Mouse (Mus musculus): ENCODE results near the gene Kcnn3. TPM values are rescaled to one million over a fixed set of nuclear protein-coding genes. Genes with fewer than 3 reads are reported as not detected.
A peak's percentile ranks its signal among the peaks of the same experiment; 100 is the strongest.

Gene Kcnn3
- polyA plus RNA-seq, 1 experiment from 2014 or later: 1.2 TPM

- Histone ChIP-seq H3K36me3 (no peaks in the 10 kb centered on the region), H3K9ac (no peak overlapping the region), H3K27me3 (peaks cover 39% of the 10 kb centered on the region), H3K4me2 (peak overlapping the region; percentile 89), H3K27ac (no peak overlapping the region), H3K4me3 (peak overlapping the region; percentile 39), H3K4me1 (peaks cover 36% of the 10 kb centered on the region), H3K9me3 (no peaks in the 10 kb centered on the region; the same call in 1 of the 2 replicates)
- no peak for ATAC-seq (ENCODE audit: borderline replicate concordance, extremely low read depth, low FRiP score, low TSS enrichment)
- WGBS: 9% methylated on average over 7 of the region's 7 CpGs
Observed at GRCm38 (mm10) chr3:89521503-89521854, 1.5 kb downstream of the Kcnn3 start.

GRCm38 (mm10) chr3:89522450-89523128 lies 2.6 kb downstream of the Kcnn3 start:
- Histone ChIP-seq H3K27me3 (peaks cover 39% of the 10 kb centered on the region), H3K4me3 (no peak overlapping the region), H3K4me1 (peaks cover 44% of the 10 kb centered on the region), H3K27ac (no peak overlapping the region), H3K36me3 (no peaks in the 10 kb centered on the region), H3K9ac (no peak overlapping the region), H3K4me2 (peak overlapping the region; percentile 89), H3K9me3 (no peaks in the 10 kb centered on the region)
- 28% methylated on average over 6 of the region's 6 CpGs for WGBS
- no peak for ATAC-seq (ENCODE audit: borderline replicate concordance, extremely low read depth, low FRiP score, low TSS enrichment)

DNA sequence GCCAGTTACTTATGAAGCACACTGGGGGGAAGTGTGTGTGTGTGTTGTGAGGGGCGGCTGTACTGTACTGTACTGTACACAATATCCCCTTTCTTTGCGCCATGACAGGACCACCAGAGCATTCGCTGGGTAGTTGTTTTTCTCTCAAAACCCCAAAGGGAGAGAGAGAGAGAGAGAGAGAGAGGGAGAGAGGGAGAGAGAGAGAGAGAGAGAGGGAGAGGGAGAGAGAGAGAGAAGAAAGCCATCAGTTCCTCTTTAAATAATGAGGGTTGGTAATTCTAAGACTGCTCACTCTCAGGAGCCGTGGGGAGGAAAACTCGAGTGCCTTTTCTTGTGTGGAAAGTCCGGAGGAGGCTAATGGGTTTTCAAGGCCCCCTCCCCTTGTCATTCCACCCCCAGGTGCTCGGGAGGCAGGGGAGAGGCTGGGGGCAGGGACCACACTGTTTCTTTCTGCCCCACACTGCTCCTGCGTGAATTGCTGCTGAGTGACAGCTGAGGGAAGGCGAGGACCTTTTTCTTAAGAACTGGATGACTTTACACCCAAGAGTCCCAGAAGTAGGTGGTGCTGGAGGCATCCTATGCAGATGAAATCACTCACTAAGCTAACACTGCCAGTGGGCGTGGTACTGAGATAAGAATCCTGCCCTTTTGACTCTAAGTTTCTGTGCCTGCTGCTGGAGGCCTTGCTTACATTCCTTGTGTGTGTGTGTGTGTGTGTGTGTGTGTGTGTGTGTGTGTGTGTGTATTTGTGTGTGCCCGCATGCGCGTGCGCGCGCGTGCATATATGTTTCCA lies 6.5 kb downstream of the Kcnn3 start:
- no peak overlapping the region for H3K27ac ChIP-seq
- peaks cover 25% of the 10 kb centered on the region for H3K4me1 ChIP-seq
- H3K9ac ChIP-seq: no peak overlapping the region
- H3K4me2 ChIP-seq: 0 out of 2 replicates have a peak overlapping the region, but pooled peaks have one; percentile 13
- H3K4me3 ChIP-seq: no peak overlapping the region
- H3K9me3 ChIP-seq: no peaks in the 10 kb centered on the region
- H3K36me3 ChIP-seq: no peaks in the 10 kb centered on the region
- ATAC-seq (ENCODE audit: borderline replicate concordance, extremely low read depth, low FRiP score, low TSS enrichment): peak; percentile 33; the same call in 1 of the 2 replicates
- peaks cover 19% of the 10 kb centered on the region; the same call in 1 of the 2 replicates for H3K27me3 ChIP-seq
- 34% methylated on average over 17 of the region's 17 CpGs for WGBS

DNA sequence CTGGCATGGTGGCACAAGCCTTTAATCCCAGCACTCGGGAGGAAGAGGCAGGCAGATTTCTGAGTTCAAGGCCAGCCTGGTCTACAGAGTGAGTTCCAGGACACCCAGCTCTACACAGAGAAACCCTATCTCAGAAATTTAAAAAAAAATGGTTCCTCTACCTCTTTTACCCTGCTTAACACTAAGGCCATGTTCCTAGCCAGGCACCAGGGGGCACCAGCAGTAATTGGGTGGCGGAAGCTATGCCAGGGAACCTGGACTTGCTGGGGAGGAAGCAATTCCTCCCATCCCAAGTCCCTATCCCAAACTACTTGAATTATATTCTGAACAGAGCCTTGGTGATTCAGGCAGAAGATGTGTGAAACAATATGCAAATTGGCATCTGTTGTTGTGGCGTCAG lies 9.8 kb downstream of the Kcnn3 start:
- Histone ChIP-seq H3K4me1 (peaks cover 18% of the 10 kb centered on the region), H3K36me3 (no peaks in the 10 kb centered on the region), H3K9ac (no peak overlapping the region), H3K4me2 (no peak overlapping the region), H3K27ac (no peak overlapping the region), H3K27me3 (no peaks in the 10 kb centered on the region), H3K9me3 (no peaks in the 10 kb centered on the region), H3K4me3 (no peak overlapping the region)
- 78% methylated on average over 3 of the region's 3 CpGs for WGBS
- ATAC-seq (ENCODE audit: borderline replicate concordance, extremely low read depth, low FRiP score, low TSS enrichment): no peak

DNA sequence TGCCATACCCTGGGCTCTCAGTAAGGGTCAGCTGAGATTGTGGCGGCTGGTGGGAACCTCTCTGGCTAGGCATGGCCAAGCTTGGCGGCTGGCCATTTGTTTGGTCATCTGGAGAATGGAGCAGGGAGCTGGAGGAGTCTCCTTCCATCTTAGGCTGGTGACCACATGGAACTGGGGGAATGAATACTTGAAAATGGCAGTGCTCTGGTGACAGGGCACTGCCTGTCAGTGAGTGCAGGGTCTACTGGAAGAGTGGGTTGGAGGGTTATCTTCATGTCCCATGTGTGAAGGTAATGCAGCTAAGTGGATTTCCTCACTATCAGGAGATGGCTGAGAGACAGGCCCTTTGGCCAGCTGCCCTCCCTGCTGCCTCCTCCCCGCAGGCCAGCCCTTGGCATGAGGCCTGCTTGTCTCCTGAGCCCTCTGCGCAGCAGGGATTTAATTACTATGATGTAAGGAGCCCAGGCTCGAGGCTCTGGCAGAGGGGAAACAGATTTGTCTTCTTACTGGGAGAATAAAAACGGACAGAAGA lies 14.7 kb downstream of the Kcnn3 start:
- Histone ChIP-seq H3K4me2 (no peak overlapping the region), H3K4me3 (no peak overlapping the region), H3K36me3 (no peaks in the 10 kb centered on the region), H3K9me3 (no peaks in the 10 kb centered on the region), H3K27ac (no peak overlapping the region), H3K27me3 (no peaks in the 10 kb centered on the region), H3K9ac (no peak overlapping the region), H3K4me1 (peaks cover 9% of the 10 kb centered on the region)
- ATAC-seq (ENCODE audit: borderline replicate concordance, extremely low read depth, low FRiP score, low TSS enrichment): peak; percentile 57; the same call in 1 of the 2 replicates
- 34% methylated on average over 6 of the region's 6 CpGs for WGBS

DNA sequence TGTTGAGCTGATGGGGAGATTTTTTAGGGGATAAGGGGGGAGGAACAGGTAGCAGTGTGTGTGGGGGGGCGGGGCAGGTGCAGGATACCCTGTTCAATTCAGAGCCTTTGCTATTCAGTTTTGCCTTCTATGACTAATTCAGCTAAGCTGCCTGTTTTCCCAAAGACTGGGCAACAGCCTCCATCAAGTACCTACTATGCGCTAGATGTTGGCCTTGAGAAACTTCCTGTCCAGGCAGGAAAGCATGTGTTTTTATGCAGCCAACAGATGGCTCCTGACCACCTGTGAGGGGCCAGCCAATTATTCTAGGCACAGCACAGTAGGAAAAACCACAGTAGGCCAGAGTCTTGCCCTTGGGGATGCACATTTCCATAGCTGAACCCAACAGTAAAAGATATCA lies 15.2 kb downstream of the Kcnn3 start:
- Histone ChIP-seq H3K9ac (no peak overlapping the region), H3K36me3 (no peaks in the 10 kb centered on the region), H3K9me3 (no peaks in the 10 kb centered on the region), H3K27ac (no peak overlapping the region), H3K4me2 (no peak overlapping the region), H3K4me1 (peaks cover 12% of the 10 kb centered on the region), H3K4me3 (no peak overlapping the region), H3K27me3 (no peaks in the 10 kb centered on the region)
- ATAC-seq (ENCODE audit: borderline replicate concordance, extremely low read depth, low FRiP score, low TSS enrichment): no peak
- WGBS: 94% methylated on average over 2 of the region's 2 CpGs

- Histone ChIP-seq H3K9me3 (no peaks in the 10 kb centered on the region), H3K27ac (no peak overlapping the region), H3K4me1 (peaks cover 14% of the 10 kb centered on the region), H3K36me3 (no peaks in the 10 kb centered on the region), H3K9ac (no peak overlapping the region), H3K27me3 (no peaks in the 10 kb centered on the region), H3K4me2 (no peak overlapping the region), H3K4me3 (no peak overlapping the region)
- WGBS: 72% methylated on average over 10 of the region's 10 CpGs
- no peak for ATAC-seq (ENCODE audit: borderline replicate concordance, extremely low read depth, low FRiP score, low TSS enrichment)
Observed at GRCm38 (mm10) chr3:89539036-89539739, 19.2 kb downstream of the Kcnn3 start.

- no peak overlapping the region for H3K4me3 ChIP-seq
- no peak overlapping the region for H3K9ac ChIP-seq
- no peaks in the 10 kb centered on the region for H3K27me3 ChIP-seq
- H3K4me2 ChIP-seq: no peak overlapping the region
- H3K36me3 ChIP-seq: no peaks in the 10 kb centered on the region
- H3K4me1 ChIP-seq: peaks cover 9% of the 10 kb centered on the region
- whole genome bisulfite sequencing: 60% methylated on average over 9 of the region's 9 CpGs
- H3K9me3 ChIP-seq: no peaks in the 10 kb centered on the region
- no peak overlapping the region for H3K27ac ChIP-seq
- ATAC-seq (ENCODE audit: borderline replicate concordance, extremely low read depth, low FRiP score, low TSS enrichment): peak; percentile 37; the same call in 1 of the 2 replicates
Observed at GRCm38 (mm10) chr3:89539740-89540370, 19.9 kb downstream of the Kcnn3 start.

- WGBS: 60% methylated on average over 6 of the region's 6 CpGs
- ATAC-seq (ENCODE audit: borderline replicate concordance, extremely low read depth, low FRiP score, low TSS enrichment): no peak
- Histone ChIP-seq H3K9me3 (no peaks in the 10 kb centered on the region), H3K27me3 (no peaks in the 10 kb centered on the region), H3K36me3 (no peaks in the 10 kb centered on the region), H3K27ac (no peak overlapping the region), H3K4me2 (no peak overlapping the region), H3K9ac (no peak overlapping the region), H3K4me1 (0 out of 2 replicates have a peak, but pooled peaks cover 5% of the 10 kb centered on the region), H3K4me3 (no peak overlapping the region)
Observed at GRCm38 (mm10) chr3:89540371-89540743, 20.4 kb downstream of the Kcnn3 start.

DNA sequence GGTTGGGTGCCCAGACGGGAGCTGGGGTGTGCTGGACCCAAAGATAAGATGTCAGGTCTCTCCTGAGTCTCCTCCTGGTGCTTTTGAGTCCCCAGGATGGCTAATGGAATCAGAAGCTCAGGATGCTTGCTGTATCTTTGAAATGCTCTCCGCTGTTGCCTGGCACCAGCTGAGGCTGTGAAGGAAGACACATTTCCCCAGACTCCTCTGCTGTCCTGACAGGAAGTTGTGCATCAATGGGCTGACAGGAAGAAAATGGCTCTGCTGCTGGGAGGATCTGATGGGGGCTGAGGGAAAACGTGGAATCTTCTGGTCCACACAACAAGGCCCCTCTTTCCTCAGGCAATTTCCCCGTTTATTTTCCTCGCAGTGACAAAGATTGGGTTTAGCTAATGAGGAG lies 27.0 kb downstream of the Kcnn3 start:
- Histone ChIP-seq H3K9me3 (no peaks in the 10 kb centered on the region), H3K4me2 (no peak overlapping the region), H3K27ac (no peak overlapping the region), H3K27me3 (no peaks in the 10 kb centered on the region), H3K4me1 (0 out of 2 replicates have a peak, but pooled peaks cover 5% of the 10 kb centered on the region), H3K9ac (no peak overlapping the region), H3K4me3 (no peak overlapping the region), H3K36me3 (no peaks in the 10 kb centered on the region)
- WGBS: 20% methylated on average over 5 of the region's 5 CpGs
- ATAC-seq (ENCODE audit: borderline replicate concordance, extremely low read depth, low FRiP score, low TSS enrichment): no peak

- H3K4me3 ChIP-seq: no peak overlapping the region
- no peak for ATAC-seq (ENCODE audit: borderline replicate concordance, extremely low read depth, low FRiP score, low TSS enrichment)
- H3K9ac ChIP-seq: no peak overlapping the region
- no peaks in the 10 kb centered on the region for H3K36me3 ChIP-seq
- no peak overlapping the region for H3K27ac ChIP-seq
- no peaks in the 10 kb centered on the region for H3K9me3 ChIP-seq
- WGBS: 80% methylated on average over 2 of the region's 2 CpGs
- H3K4me1 ChIP-seq: 0 out of 2 replicates have a peak, but pooled peaks cover 5% of the 10 kb centered on the region
- H3K4me2 ChIP-seq: no peak overlapping the region
- no peaks in the 10 kb centered on the region for H3K27me3 ChIP-seq
Observed at GRCm38 (mm10) chr3:89548805-89549204, 28.8 kb downstream of the Kcnn3 start.
